Mouse (Mus musculus): ENCODE data around the gene 4921501E09Rik. TPM values are rescaled to one million over a fixed set of nuclear protein-coding genes. Genes with fewer than 3 reads are reported as not detected.

Gene 4921501E09Rik
- not detected for total RNA-seq (2023)

DNA sequence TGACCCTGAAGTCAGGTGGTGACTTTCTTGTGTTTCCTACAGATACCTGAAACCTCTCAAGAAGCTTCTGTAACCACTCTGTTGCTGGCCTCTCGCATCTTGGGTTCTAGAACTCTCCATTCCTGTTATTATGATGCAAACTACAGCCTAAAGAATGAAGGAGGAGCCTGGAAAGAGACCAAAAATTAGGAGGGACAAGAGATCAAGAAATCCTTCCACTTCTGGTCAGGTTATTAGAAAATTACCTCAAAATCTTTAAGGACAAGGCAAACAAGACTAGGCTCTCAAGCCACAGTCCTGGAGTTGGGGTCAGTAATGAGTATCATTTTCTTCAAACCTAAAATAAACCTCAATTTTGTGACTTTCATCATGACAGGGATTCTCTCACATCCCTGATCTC, at the start of gene 4921501E09Rik:
4921501E09Rik (minus strand) TSS at position 101 of the 400 bp plus-strand sequence.

DNA sequence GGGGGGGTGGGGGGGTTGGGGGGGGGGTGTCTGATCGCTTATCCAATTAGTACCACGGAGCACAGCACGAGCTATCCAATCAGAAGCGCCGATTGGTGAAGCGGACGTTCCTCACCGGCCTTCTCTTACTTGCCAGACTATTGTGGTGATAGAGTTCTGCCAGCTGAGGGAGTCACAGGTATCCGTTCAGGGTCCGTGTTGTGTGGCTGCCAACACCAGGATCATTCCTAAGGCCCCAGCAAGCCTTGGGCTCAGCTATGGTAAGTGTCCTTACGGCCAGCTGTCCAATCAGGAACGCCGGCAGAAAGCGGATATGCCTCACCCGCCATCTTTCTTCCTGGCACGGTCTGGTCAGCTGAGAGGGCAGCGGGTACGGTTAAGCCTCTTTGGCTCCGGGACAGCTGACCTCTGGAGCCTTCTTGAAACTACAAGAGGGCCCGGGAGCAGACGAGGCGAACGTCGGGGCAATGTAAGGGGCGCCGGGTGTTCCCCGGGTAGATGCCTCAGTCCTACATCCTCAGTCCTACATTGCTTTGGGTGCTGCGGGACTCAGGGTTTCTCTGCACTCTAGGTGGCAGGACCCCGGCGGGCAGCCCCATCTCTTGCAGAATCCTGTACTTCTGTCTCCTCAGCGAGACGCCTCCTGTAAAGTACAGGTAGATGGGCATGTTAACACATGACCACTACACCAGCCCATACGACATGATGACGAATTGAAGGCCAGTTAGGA, 21.5 kb upstream of the 4921501E09Rik start, which contains the start of gene Zfp563:
Zfp563 (plus strand) TSS at position 91 of the 730 bp plus-strand sequence.

DNA sequence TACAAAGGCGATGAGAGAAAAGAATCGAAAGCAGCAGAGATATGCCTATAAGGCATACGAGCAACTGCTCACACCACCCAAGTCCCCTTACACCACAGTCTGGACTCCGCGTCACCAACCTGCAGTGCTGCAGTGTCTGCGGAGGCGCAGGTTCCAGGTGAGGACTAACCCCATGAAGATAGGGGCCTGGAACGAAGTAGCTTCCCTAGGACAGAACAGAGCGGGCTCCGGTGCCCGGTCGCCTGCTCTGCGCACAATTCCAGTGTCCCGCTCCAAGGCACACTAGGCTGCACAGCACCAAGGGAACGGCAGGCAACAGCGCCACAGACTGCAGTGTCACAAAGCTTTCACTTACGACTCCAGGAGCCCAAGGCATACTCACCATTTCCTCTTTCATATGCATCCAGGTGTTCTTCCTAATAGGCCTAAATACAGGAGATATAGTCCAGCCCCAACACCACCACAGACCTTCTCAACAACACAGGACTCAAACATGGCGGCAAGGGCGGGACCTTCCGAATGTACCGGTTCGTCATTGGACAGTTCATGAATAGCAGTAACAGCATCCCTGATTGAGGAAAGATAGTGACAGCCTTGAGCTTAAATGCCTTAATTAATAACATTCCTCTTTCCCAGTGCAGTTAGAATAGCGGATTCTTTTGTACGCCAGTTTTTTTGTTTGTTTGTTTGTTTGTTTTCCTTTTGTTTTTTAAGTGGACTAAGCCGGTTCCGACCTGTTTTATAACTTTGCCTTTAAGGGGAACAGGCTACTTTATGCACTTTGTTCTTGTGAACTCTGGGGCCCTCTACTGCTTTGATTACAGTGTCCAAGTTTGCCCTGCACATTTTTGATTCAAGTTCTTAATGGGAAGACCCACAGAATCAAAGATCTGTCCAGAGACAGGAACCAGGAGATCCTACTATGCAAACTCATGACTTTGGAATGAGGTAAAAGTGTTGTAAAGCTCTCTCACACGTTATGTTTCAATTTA, 34.7 kb downstream of the 4921501E09Rik start, which contains the start of gene Zfp763:
Zfp763 (minus strand) TSS at position 503 of the 992 bp plus-strand sequence.

Other genes with a start within 250 kb of the 4921501E09Rik start
- 10 to 100 TPM; 10.4 to 11.3 TPM for gene Zfp799, start 237.8 kb downstream of the 4921501E09Rik start, total RNA-seq (2023)
- 1 to 10 TPM in 1 of 2 experiments, under 1 TPM in 1; 0.89 to 2.3 TPM for gene Zfp870, start 176.4 kb downstream of the 4921501E09Rik start, total RNA-seq (2023)
- gene Cyp4f14, start 150.7 kb downstream of the 4921501E09Rik start, total RNA-seq (2023) = not detected
- gene Cyp4f13, start 120.7 kb downstream of the 4921501E09Rik start, total RNA-seq (2023) = 10 to 100 TPM; 77.5 to 83.8 TPM
- gene Zfp472, start 102.2 kb downstream of the 4921501E09Rik start, total RNA-seq (2023) = 10 to 100 TPM; 23.1 to 30.3 TPM
- gene Zfp952, start 74.9 kb downstream of the 4921501E09Rik start, total RNA-seq (2023) = 10 to 100 TPM; 14.3 to 15.0 TPM
- gene Zfp763, start 34.7 kb downstream of the 4921501E09Rik start, total RNA-seq (2023) = 1 to 10 TPM; 7.7 to 9.2 TPM
- 1 to 10 TPM; 3.6 to 5.0 TPM for gene Zfp563, start 21.3 kb upstream of the 4921501E09Rik start, total RNA-seq (2023)
- not detected for gene Morc2b, start 71.6 kb upstream of the 4921501E09Rik start, total RNA-seq (2023)
- not detected for gene Olfr55, start 100.4 kb upstream of the 4921501E09Rik start, total RNA-seq (2023)
- gene Olfr239, start 123.2 kb upstream of the 4921501E09Rik start, total RNA-seq (2023) = not detected
- not detected for gene Olfr1564, start 153.6 kb upstream of the 4921501E09Rik start, total RNA-seq (2023)
- gene Zfp955a, start 187.1 kb upstream of the 4921501E09Rik start, total RNA-seq (2023) = 10 to 100 TPM in 1 of 2 experiments, 1 to 10 TPM in 1; 9.4 to 10.1 TPM
- not detected for gene Olfr63, start 196.6 kb upstream of the 4921501E09Rik start, total RNA-seq (2023)
- gene Zfp955b, start 221.5 kb upstream of the 4921501E09Rik start, total RNA-seq (2023) = 10 to 100 TPM; 10.5 to 16.1 TPM